Mouse (Mus musculus) midbrain, embryonic 10.5 days (tissue): ENCODE data around the gene Olfr968. TPM values are rescaled to one million over a fixed set of nuclear protein-coding genes. Genes with fewer than 3 reads are reported as not detected.

Experiments
- DNase-seq: peaks from one replicate; pipeline ENCODE4 v3.0.0-alpha.2; 2017; ENCODE audit warnings: low spot score
- H3K27ac ChIP-seq: fragments of 300-500 bp; sonication (generic); replicated peaks from 2 replicates; pipeline ENCODE4 v1.5.1; 2016; ENCODE audit warnings: mild to moderate bottlenecking
- H3K27me3 ChIP-seq: fragments of 300-500 bp; sonication (generic); 2 replicates; pipeline ENCODE4 v1.6.1; 2016; ENCODE audit warnings: low read depth, mild to moderate bottlenecking; ENCODE audit not compliant: poor library complexity, severe bottlenecking
- H3K36me3 ChIP-seq: fragments of 300-500 bp; sonication (generic); 2 replicates; pipeline ENCODE4 v1.6.1; 2016; ENCODE audit warnings: mild to moderate bottlenecking, moderate library complexity
- H3K4me1 ChIP-seq: fragments of 300-500 bp; sonication (generic); 2 replicates; pipeline ENCODE4 v1.6.1; 2016
- H3K4me3 ChIP-seq: fragments of 300-500 bp; sonication (generic); 2 replicates; pipeline ENCODE4 v1.5.1; 2016; ENCODE audit warnings: mild to moderate bottlenecking, moderate library complexity
- H3K9me3 ChIP-seq: fragments of 300-500 bp; sonication (generic); replicated peaks from 2 replicates; pipeline ENCODE4 v1.6.1; 2016; ENCODE audit warnings: mild to moderate bottlenecking
- WGBS: fragments of 180-500 bp; shearing (Covaris S2); methylation state at CpG from one replicate; pipeline ENCODE4 v1.1.7; 2016; 5-methylcytosine and 5-hydroxymethylcytosine counted together
- polyA plus RNA-seq: library from polyadenylated mRNA; unstranded; fragments of >200 nt; fragmentation: Nextera tagmentation; extraction: Ambion mirVana; gene quantifications from 2 replicates; pipeline ENCODE4 v1.2.1, GENCODE M21; 2016

The Olfr968 gene
- polyA plus RNA-seq: not detected in 2 replicates

DNA sequence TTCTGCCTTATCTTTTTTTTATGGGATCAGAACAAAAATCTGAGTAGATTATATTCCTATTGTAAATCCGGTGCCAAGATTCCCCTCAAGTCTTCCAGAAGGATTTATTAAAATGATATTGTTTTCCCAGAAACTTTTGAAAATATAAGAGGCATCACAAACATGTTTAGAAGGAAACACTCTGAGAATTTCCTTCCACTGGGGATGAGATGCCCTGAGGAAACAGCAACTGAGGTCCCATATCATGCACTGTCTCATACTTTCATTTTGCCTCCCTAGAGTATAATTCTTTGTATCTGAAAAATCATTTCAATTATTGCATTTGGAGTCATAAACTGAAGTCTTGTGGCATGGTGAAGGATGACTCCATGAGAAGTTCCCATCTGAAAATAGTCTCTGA is at the start of gene Olfr968:
Gene Olfr968 (minus strand): TSS at position 101 of the 400 bp plus-strand sequence.
- no peaks in the 10 kb centered on the region for H3K36me3 ChIP-seq
- no peaks in the 10 kb centered on the region for H3K27me3 ChIP-seq
- H3K4me3 ChIP-seq: no peak within 1 kb of the TSS
- DNase-seq: no peak
- no peak within 1 kb of the TSS for H3K27ac ChIP-seq
- 89% methylated on average over 1 of the region's 1 CpGs for WGBS
- H3K9me3 ChIP-seq: no peaks in the 10 kb centered on the region
- H3K4me1 ChIP-seq: no peaks in the 10 kb centered on the region

DNA sequence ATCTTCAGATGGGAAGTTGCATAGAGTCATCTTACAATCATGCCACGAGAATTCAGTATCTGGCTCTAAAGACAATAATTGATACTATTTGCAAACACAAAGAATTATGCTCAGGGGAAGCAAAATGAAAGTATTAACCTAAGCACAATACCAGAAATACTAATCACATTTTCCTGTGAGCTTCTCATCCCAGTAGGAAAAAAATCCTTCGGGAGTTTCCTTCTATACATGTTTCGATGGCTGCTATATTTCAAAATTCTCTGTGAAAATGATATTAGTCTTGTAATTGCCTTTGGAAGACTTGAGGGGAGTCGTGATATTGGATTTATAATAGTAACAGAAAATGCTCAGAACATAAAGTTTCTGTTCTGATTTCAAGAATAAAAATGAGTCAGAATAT is 25.5 kb upstream of the Olfr968 start, which contains the start of gene Olfr970:
Gene Olfr970 (plus strand): TSS at position 301 of the 400 bp plus-strand sequence.
- WGBS: 86% methylated on average over 4 of the region's 4 CpGs
- Histone ChIP-seq H3K36me3 (no peaks in the 10 kb centered on the region), H3K9me3 (no peaks in the 10 kb centered on the region), H3K27me3 (no peaks in the 10 kb centered on the region), H3K4me3 (no peak within 1 kb of the TSS), H3K27ac (no peak within 1 kb of the TSS), H3K4me1 (no peaks in the 10 kb centered on the region)
- no peak for DNase-seq

DNA sequence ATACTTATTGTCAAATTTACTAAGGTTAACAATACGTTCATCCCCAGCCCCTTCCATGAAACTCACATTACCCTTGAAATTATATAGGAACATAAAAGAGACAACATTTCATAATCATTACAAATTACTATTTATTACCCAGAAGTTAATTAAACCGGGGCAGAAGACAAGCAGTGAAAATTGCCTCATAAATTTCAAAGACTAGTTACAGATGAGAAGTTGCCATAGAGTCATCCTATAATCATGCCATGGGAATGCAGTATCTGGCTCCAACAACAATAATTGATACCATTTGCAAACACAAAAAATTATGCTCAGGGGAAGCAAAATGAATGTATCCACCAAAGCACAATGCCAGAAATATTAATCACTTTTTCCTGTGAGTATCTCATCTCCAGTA is 7.5 kb upstream of the Olfr968 start, which contains the start of gene Olfr969:
Gene Olfr969 (plus strand): TSS at position 388 of the 400 bp plus-strand sequence.
- WGBS: 88% methylated on average over 2 of the region's 2 CpGs
- DNase-seq: no peak
- Histone ChIP-seq H3K9me3 (no peaks in the 10 kb centered on the region), H3K36me3 (no peaks in the 10 kb centered on the region), H3K27ac (no peak within 1 kb of the TSS), H3K4me1 (no peaks in the 10 kb centered on the region), H3K4me3 (no peak within 1 kb of the TSS), H3K27me3 (no peaks in the 10 kb centered on the region)

DNA sequence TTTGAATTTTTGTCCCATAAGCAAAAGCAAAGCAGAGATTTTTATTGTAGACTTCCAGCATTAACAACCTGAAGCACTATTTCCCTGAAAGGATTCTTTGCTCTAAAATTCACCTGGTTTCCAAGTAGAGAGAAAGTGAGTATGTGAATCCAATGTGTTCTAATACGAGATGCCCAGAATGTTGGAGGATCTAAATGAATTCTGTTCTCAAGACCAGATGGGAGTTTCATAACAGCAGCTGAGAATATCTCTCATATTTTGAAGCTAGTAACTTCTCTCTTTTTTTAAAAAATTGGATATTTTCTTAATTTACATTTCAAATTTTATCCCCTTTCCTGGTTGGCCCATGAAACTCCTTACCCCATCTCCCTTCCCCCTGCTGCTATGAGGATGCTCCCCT is 36.6 kb downstream of the Olfr968 start:
- DNase-seq: no peak
- Histone ChIP-seq H3K27ac (no peak overlapping the region), H3K4me1 (no peaks in the 10 kb centered on the region), H3K9me3 (no peaks in the 10 kb centered on the region), H3K27me3 (no peaks in the 10 kb centered on the region), H3K4me3 (no peak overlapping the region), H3K36me3 (no peaks in the 10 kb centered on the region)
- 85% methylated on average over 1 of the region's 1 CpGs for WGBS

DNA sequence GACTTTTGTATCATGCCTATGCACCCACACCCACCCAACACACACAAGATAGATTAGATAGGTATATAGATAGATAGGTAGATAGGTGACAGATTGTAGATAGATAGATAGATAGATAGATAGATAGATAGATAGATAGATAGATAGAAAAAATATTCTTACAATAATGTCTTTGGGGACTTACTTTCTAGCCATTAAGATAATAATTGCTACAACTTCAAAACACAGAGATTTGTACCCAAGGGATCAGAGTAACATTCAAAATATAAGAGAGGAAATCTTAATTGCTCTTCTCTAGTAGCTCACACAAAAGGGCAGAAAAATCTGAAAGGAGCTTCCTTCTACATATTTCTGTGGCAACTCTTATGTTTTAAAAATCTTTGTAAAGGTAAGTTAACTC is 37.1 kb downstream of the Olfr968 start, which contains the start of gene Olfr967:
Gene Olfr967 (plus strand): TSS at position 301 of the 400 bp plus-strand sequence.
- no peak for DNase-seq
- Histone ChIP-seq H3K4me3 (no peak within 1 kb of the TSS), H3K4me1 (no peaks in the 10 kb centered on the region)

DNA sequence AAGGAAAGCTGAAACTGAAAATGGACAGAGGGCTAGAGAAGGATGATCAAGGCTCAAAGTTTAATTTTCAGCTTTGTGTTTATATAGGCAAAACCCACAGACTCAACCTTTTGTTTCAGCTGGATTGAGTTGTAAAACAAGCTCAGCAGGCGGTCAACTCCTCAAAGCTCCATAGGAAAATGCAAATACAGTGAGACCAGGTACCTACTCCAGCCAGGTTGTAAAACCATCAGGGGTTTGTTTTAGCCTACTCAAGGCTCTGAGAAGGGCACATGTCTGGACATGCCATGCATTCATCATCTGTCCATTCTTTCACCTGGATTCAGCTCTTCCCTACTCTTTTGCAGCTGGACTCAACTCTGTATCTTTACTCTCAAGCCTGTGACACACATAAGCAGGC is 42.3 kb downstream of the Olfr968 start:
- WGBS: 89% methylated on average over 1 of the region's 1 CpGs
- Histone ChIP-seq H3K9me3 (no peaks in the 10 kb centered on the region), H3K36me3 (no peaks in the 10 kb centered on the region), H3K4me1 (no peaks in the 10 kb centered on the region), H3K27me3 (no peaks in the 10 kb centered on the region), H3K4me3 (no peak overlapping the region), H3K27ac (no peak overlapping the region)
- DNase-seq: no peak

More for the DNA sequence above, 37.1 kb downstream of the Olfr968 start, which contains the start of gene Olfr967:
- Histone ChIP-seq H3K27ac (no peak within 1 kb of the TSS), H3K9me3 (no peaks in the 10 kb centered on the region), H3K27me3 (no peaks in the 10 kb centered on the region), H3K36me3 (no peaks in the 10 kb centered on the region)

DNA sequence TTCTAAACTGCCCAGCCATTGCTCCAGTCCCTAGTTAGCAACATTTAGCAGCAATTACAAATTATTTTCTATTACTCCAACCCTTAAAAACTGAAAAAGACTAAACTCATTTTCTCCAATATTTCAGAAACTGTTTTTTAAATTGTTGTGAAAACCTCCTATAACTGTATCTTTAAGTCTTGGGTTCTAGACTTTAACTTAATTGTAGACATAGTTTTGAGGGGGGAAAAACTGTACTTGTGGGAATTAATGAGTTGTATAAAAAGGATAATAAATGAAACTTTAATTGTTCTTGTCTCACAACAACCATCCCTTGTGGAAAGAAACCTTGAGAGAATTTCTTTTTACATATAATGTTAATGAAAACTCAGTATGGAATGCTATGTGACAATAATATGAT is 52.4 kb downstream of the Olfr968 start, which contains the start of gene Olfr150:
Gene Olfr150 (plus strand): TSS at position 301 of the 400 bp plus-strand sequence.
- Histone ChIP-seq H3K27me3 (no peaks in the 10 kb centered on the region), H3K4me1 (no peaks in the 10 kb centered on the region), H3K36me3 (no peaks in the 10 kb centered on the region), H3K27ac (no peak within 1 kb of the TSS), H3K9me3 (no peaks in the 10 kb centered on the region), H3K4me3 (no peak within 1 kb of the TSS)
- DNase-seq: no peak

Other genes starting within 250 kb of the Olfr968 start
- gene Olfr958, start 229.2 kb downstream of the Olfr968 start, polyA plus RNA-seq: not detected in 2 replicates
- not detected in 2 replicates for gene Olfr959, start 207.7 kb downstream of the Olfr968 start, polyA plus RNA-seq
- gene AW551984, start 178.8 kb downstream of the Olfr968 start, polyA plus RNA-seq: 6.0 and 9.9 TPM in 2 replicates
- not detected in 2 replicates for gene Olfr148, start 172.6 kb downstream of the Olfr968 start, polyA plus RNA-seq
- not detected in 2 replicates for gene Olfr960, start 161.9 kb downstream of the Olfr968 start, polyA plus RNA-seq
- not detected in 2 replicates for gene Olfr961, start 138.2 kb downstream of the Olfr968 start, polyA plus RNA-seq
- gene Olfr963, start 116.0 kb downstream of the Olfr968 start, polyA plus RNA-seq: not detected in 2 replicates
- gene Olfr149, start 76.1 kb downstream of the Olfr968 start, polyA plus RNA-seq: not detected in 2 replicates
- not detected in 2 replicates for gene Olfr965, start 71.9 kb downstream of the Olfr968 start, polyA plus RNA-seq
- gene Olfr150, start 52.3 kb downstream of the Olfr968 start, polyA plus RNA-seq: not detected in 2 replicates
- gene Olfr967, start 37.0 kb downstream of the Olfr968 start, polyA plus RNA-seq: not detected in 2 replicates
- gene Olfr969, start 7.7 kb upstream of the Olfr968 start, polyA plus RNA-seq: not detected in 2 replicates
- not detected in 2 replicates for gene Olfr970, start 25.6 kb upstream of the Olfr968 start, polyA plus RNA-seq
- gene Olfr971, start 53.6 kb upstream of the Olfr968 start, polyA plus RNA-seq: not detected in 2 replicates
- not detected in 2 replicates for gene Olfr972, start 83.2 kb upstream of the Olfr968 start, polyA plus RNA-seq
- gene Olfr229, start 124.1 kb upstream of the Olfr968 start, polyA plus RNA-seq: not detected in 2 replicates
- gene Olfr974, start 154.2 kb upstream of the Olfr968 start, polyA plus RNA-seq: not detected in 2 replicates
- not detected in 2 replicates for gene Olfr975, start 168.8 kb upstream of the Olfr968 start, polyA plus RNA-seq
- not detected in 2 replicates for gene Olfr976, start 177.9 kb upstream of the Olfr968 start, polyA plus RNA-seq
- gene Olfr978, start 208.9 kb upstream of the Olfr968 start, polyA plus RNA-seq: not detected in 2 replicates
- not detected in 2 replicates for gene Olfr979, start 220.2 kb upstream of the Olfr968 start, polyA plus RNA-seq
- gene Olfr980, start 226.3 kb upstream of the Olfr968 start, polyA plus RNA-seq: not detected in 2 replicates
- gene Olfr981, start 238.2 kb upstream of the Olfr968 start, polyA plus RNA-seq: not detected in 2 replicates